Mouse (Mus musculus) heart, embryonic 10.5 days (tissue): ENCODE results near the gene Irgm2. TPM values are rescaled to one million over a fixed set of nuclear protein-coding genes. Genes with fewer than 3 reads are reported as not detected.

ENCODE experiments used
- polyA plus RNA-seq: library from polyadenylated mRNA; unstranded; fragments of >200 nt; fragmentation: Nextera tagmentation; extraction: Ambion mirVana; gene quantifications from 2 replicates; pipeline ENCODE4 v1.2.1, GENCODE M21; 2016

Irgm2 gene
- polyA plus RNA-seq, 1 experiment from 2014 or later = 0.90 TPM

Other genes with a start within 250 kb of the Irgm2 start
- gene Larp1, start 190.6 kb upstream of the Irgm2 start, polyA plus RNA-seq = 18.3 and 21.8 TPM in 2 replicates
- not detected in 2 replicates for gene Gm12248, start 106.5 kb upstream of the Irgm2 start, polyA plus RNA-seq
- gene Cnot8, start 95.5 kb upstream of the Irgm2 start, polyA plus RNA-seq = 80.7 and 84.7 TPM in 2 replicates
- gene Gemin5, start 31.1 kb upstream of the Irgm2 start, polyA plus RNA-seq = 20.9 and 26.2 TPM in 2 replicates
- gene Mrpl22, start 28.0 kb upstream of the Irgm2 start, polyA plus RNA-seq = 116 and 137 TPM in 2 replicates
- gene Igtp, start 62 bp upstream of the Irgm2 start, polyA plus RNA-seq = 3.1 and 3.4 TPM in 2 replicates
- gene 4930438A08Rik, start 75.2 kb downstream of the Irgm2 start, polyA plus RNA-seq = not detected in 2 replicates
- 18.5 and 19.2 TPM in 2 replicates for gene Zfp692, start 107.5 kb downstream of the Irgm2 start, polyA plus RNA-seq
- gene Zfp672, start 130.7 kb downstream of the Irgm2 start, polyA plus RNA-seq = 30.4 and 31.6 TPM in 2 replicates
- gene Sh3bp5l, start 131.1 kb downstream of the Irgm2 start, polyA plus RNA-seq = 30.0 and 30.8 TPM in 2 replicates
- gene Lypd8, start 179.4 kb downstream of the Irgm2 start, polyA plus RNA-seq = not detected in 2 replicates
- gene 1810065E05Rik, start 221.5 kb downstream of the Irgm2 start, polyA plus RNA-seq = not detected in 2 replicates
- not detected in 2 replicates for gene Gm12253, start 232.9 kb downstream of the Irgm2 start, polyA plus RNA-seq